Mouse (Mus musculus) embryonic facial prominence, embryonic 14.5 days (tissue): Measurements from ENCODE around the gene Ankle2. TPM values are rescaled to one million over a fixed set of nuclear protein-coding genes. Genes with fewer than 3 reads are reported as not detected.

ENCODE experiments used
- ATAC-seq: fragments of 200-750 bp; cut with Nextera tagmentation; 2 replicates; pipeline ENCODE4 v1.8.0; 2017; ENCODE audit warnings: low read depth, moderate number of reproducible peaks, moderate TSS enrichment
- DNase-seq: peaks from one replicate; pipeline ENCODE4 v3.0.0-alpha.2; 2015; ENCODE audit warnings: low spot score
- H3K27ac ChIP-seq: fragments of 300-500 bp; sonication (generic); replicated peaks from 2 replicates; pipeline ENCODE4 v1.5.1; 2014; ENCODE audit warnings: low read depth, mild to moderate bottlenecking, low read length, moderate library complexity
- H3K27me3 ChIP-seq: fragments of 300-500 bp; sonication (generic); replicated peaks from 2 replicates; pipeline ENCODE4 v1.6.1; 2014; ENCODE audit warnings: low read length; ENCODE audit not compliant: control insufficient read depth, insufficient read depth
- H3K36me3 ChIP-seq: fragments of 300-500 bp; sonication (generic); 2 replicates; pipeline ENCODE4 v1.6.1; 2014; ENCODE audit warnings: low read length, mixed read lengths; ENCODE audit not compliant: control insufficient read depth, insufficient read depth
- H3K4me1 ChIP-seq: fragments of 300-500 bp; sonication (generic); 2 replicates; pipeline ENCODE4 v1.6.1; 2014; ENCODE audit warnings: antibody characterized with exemption, low read length; ENCODE audit not compliant: control insufficient read depth, insufficient read depth
- H3K4me2 ChIP-seq: fragments of 300-500 bp; sonication (generic); 2 replicates; pipeline ENCODE4 v1.6.1; 2014; ENCODE audit warnings: low read depth, mild to moderate bottlenecking, low read length, moderate library complexity, mixed read lengths
- H3K4me3 ChIP-seq: fragments of 300-500 bp; sonication (generic); 2 replicates; pipeline ENCODE4 v1.5.1; 2014; ENCODE audit warnings: low read depth, mild to moderate bottlenecking, low read length
- H3K9ac ChIP-seq: fragments of 300-500 bp; sonication (generic); 2 replicates; pipeline ENCODE4 v1.6.1; 2014; ENCODE audit warnings: low read depth, mild to moderate bottlenecking, low read length, moderate library complexity, mixed read lengths
- H3K9me3 ChIP-seq: fragments of 300-500 bp; sonication (generic); 2 replicates; pipeline ENCODE4 v1.6.1; 2016; ENCODE audit warnings: low read length; ENCODE audit not compliant: control insufficient read depth
- whole genome bisulfite sequencing: fragments of 180-500 bp; shearing (Covaris S2); extraction: QIAGEN DNeasy Blood & Tissue Kit; methylation state at CpG from one replicate; pipeline ENCODE4 v1.1.7; 2014; 5-methylcytosine and 5-hydroxymethylcytosine counted together
- polyA plus RNA-seq: library from polyadenylated mRNA; unstranded; fragments of >200 nt; fragmentation: Nextera tagmentation; extraction: Ambion mirVana; gene quantifications from 2 replicates; pipeline ENCODE4 v1.2.1, GENCODE M21; 2014

Ankle2 gene
- polyA plus RNA-seq, 1 experiment from 2014 or later, result 26.5 TPM

DNA sequence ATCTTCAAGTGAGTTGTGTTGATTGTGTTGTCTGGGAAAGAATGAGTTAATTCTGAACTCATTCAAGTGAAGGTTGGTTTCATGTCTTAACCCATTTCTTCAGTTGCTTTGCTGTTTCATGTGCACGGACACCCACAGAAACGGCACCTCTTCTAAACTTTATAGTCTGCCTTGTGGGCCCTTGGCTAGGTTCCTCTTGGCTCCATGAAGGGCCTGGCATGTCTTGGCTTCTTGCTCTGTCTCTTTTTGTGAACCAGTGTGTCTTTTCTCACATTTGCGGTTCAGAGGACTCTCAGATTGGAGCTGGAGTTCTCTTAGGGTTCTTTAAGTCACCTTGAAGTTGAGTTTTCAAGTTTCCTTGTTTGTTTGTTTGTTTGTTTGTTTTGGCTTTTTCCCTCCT lies 5.7 kb upstream of the Ankle2 start:
- H3K36me3 ChIP-seq, result peaks cover 57% of the 10 kb centered on the region

DNA sequence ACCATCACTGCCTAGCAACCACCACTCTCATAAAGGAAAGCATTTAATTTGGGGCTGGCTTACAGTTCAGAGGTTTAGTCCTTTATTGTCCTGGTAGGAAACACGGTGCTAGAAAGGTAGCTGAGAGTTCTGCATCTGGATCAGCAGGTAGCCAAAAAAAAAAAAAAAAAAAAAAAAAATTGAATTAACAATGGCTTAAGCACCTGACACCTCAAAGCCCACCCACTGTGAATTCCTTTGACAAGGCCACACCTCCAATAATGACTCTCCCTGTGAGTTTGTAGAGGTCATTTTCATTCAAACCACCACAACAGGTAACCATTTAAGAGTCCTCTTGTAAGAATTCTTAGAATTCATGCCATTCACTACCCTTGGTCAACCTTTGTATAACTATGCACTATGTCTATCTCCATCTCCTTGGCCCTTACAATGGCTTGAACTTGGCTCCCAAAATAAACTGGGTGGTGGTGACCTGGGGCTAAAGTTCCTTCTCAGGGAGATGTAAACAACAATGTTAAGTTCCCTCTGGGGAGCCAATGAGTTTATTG lies 3.4 kb upstream of the Ankle2 start:
- Histone ChIP-seq H3K9ac (no peak overlapping the region), H3K4me2 (no peak overlapping the region), H3K36me3 (peaks cover 34% of the 10 kb centered on the region), H3K27ac (no peak overlapping the region), H3K27me3 (no peaks in the 10 kb centered on the region), H3K9me3 (no peaks in the 10 kb centered on the region), H3K4me1 (no peaks in the 10 kb centered on the region; the same call in 1 of the 2 replicates), H3K4me3 (no peak overlapping the region)
- 54% methylated on average over 1 of the region's 1 CpGs for WGBS
- no peak for DNase-seq
- ATAC-seq, result no peak

More for the DNA sequence above, 5.7 kb upstream of the Ankle2 start:
- H3K27me3 ChIP-seq, result no peaks in the 10 kb centered on the region
- H3K27ac ChIP-seq, result no peak overlapping the region
- no peak overlapping the region for H3K4me2 ChIP-seq
- no peaks in the 10 kb centered on the region for H3K9me3 ChIP-seq
- ATAC-seq (no peak), DNase-seq (no peak)
- no peak overlapping the region for H3K9ac ChIP-seq
- no peak overlapping the region for H3K4me3 ChIP-seq
- no peaks in the 10 kb centered on the region; the same call in 1 of the 2 replicates for H3K4me1 ChIP-seq
- 82% methylated on average over 3 of the region's 3 CpGs for WGBS

DNA sequence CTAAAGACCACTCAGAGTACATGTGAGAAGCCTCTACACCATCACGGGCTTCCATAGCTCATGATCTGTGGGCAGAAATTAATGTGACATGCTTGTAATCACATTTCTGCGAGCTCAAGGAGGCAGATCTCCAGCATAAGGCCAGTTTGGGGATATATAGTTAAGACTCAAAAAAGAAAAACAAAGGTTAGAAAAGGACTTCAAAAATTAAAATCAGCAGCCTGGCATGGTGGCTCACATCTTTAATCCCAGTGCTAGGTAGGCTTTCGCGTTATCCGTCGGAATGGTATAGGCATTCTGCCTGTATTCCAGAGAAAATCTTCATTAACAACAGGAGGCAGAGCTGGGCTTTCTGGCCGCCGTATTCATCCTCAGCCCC lies 414 bp upstream of the Ankle2 start:
- H3K4me1 ChIP-seq, result peaks cover 2% of the 10 kb centered on the region; the same call in 1 of the 2 replicates
- peak overlapping the region; percentile 80 for H3K4me3 ChIP-seq
- H3K4me2 ChIP-seq, result peak overlapping the region; percentile 80
- ATAC-seq (no peak), DNase-seq (no peak)
- peaks cover 28% of the 10 kb centered on the region for H3K36me3 ChIP-seq
- H3K9me3 ChIP-seq, result no peaks in the 10 kb centered on the region
- H3K27me3 ChIP-seq, result no peaks in the 10 kb centered on the region
- peak overlapping the region; percentile 97 for H3K27ac ChIP-seq
- H3K9ac ChIP-seq, result peak overlapping the region; percentile 96
- 7% methylated on average over 8 of the region's 8 CpGs for WGBS

DNA sequence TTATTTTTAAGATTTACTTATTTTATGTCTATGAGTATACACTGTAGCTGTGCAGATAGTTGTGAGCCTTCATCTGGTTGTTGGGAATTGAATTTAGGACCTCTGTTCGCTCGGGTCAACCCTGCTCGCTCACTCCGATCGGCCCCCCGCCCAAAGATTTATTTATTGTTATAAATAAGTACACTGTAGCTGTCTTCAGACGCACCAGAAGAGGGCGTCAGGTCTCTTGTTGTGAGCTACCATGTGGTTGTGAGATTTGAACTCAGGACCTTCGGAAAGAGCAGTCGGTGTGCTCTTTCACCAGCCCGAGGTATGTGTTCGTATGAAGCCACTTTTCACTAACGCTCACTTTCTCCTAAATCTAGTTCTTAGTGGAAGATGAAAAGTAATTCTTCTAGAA lies 834 bp downstream of the Ankle2 start:
- Histone ChIP-seq H3K4me2 (peak overlapping the region; percentile 80), H3K27ac (no peak overlapping the region; the same call in 1 of the 2 replicates), H3K9me3 (no peaks in the 10 kb centered on the region), H3K9ac (peak overlapping the region; percentile 96), H3K27me3 (no peaks in the 10 kb centered on the region), H3K4me3 (peak overlapping the region; percentile 80), H3K4me1 (peaks cover 2% of the 10 kb centered on the region; the same call in 1 of the 2 replicates), H3K36me3 (peaks cover 32% of the 10 kb centered on the region)
- DNase-seq (peak; percentile 16), ATAC-seq (no peak)
- WGBS, result 44% methylated on average over 13 of the region's 13 CpGs

DNA sequence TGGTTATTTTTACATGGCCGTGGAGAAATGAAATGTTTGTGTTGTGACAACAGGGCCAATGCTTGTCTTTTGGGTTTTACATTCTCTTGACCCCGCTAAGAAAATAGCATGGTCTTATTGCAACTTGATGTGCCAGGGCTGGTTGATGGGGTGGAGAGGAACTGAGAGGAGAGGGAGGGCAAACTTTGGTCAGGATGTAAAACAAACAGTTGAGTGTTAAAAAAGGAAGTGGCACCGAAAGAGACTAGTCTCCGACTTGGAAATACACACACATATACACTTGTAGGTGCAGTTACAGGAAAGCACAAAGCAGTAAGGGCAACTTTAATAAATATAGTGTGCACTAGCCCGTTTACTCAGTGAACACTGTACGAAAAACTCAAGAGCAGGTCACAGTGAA lies 1.5 kb downstream of the Ankle2 start:
- Histone ChIP-seq H3K9me3 (no peaks in the 10 kb centered on the region), H3K4me3 (peak overlapping the region; percentile 80; the same call in 1 of the 2 replicates), H3K4me2 (peak overlapping the region; percentile 80), H3K9ac (peak overlapping the region; percentile 96; the same call in 1 of the 2 replicates), H3K27me3 (no peaks in the 10 kb centered on the region), H3K4me1 (peaks cover 2% of the 10 kb centered on the region; the same call in 1 of the 2 replicates), H3K27ac (no peak overlapping the region), H3K36me3 (peaks cover 31% of the 10 kb centered on the region)
- no peak for DNase-seq
- WGBS, result 87% methylated on average over 6 of the region's 6 CpGs
- ATAC-seq, result no peak

DNA sequence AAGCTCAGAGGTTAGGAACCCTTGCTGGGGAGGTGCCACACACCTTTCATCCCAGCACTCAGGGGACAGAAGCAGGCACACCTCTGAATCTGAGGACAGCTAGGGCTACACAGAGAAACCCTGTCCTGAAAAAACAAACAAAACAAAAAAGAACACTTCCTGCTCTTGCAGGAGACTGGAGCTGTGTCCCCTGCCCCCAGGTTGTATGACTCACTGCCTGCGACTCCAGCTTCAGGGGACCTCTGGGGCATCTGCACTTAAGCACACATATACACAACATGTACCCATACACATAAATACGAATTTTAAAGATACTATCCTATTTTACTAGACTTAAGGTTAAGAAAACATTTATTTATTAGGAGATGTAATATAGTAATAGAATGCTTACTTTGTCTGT lies 13.3 kb downstream of the Ankle2 start:
- DNase-seq, result no peak
- Histone ChIP-seq H3K27me3 (no peaks in the 10 kb centered on the region), H3K4me1 (no peaks in the 10 kb centered on the region), H3K9ac (no peak overlapping the region), H3K4me2 (no peak overlapping the region), H3K4me3 (no peak overlapping the region), H3K9me3 (no peaks in the 10 kb centered on the region), H3K27ac (no peak overlapping the region), H3K36me3 (peaks cover 95% of the 10 kb centered on the region)
- 78% methylated on average over 2 of the region's 2 CpGs for WGBS
- ATAC-seq, result no peak

DNA sequence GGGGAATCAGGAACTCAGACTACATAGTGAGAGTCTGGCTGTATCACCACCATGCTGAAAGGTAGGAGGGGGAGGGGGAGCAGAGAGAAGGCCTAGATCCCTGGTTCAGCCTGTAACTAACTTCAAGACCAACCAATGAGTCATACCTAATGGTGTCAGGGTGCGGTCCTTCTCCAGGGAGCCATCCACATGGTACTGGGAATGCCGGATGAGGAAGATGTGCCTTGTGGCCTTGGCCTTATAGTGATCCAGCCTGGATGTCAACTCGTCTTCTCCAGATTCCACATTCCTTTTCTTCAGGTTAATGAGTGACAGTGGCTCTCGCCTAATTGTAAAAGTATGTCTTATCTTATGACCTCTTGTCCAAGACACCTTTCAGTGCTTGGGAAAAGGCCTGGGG lies 36.1 kb downstream of the Ankle2 start:
- Histone ChIP-seq H3K27ac (no peak overlapping the region), H3K9ac (no peak overlapping the region), H3K4me1 (peaks cover 7% of the 10 kb centered on the region; the same call in 1 of the 2 replicates), H3K9me3 (no peaks in the 10 kb centered on the region), H3K4me2 (no peak overlapping the region), H3K36me3 (peaks cover 32% of the 10 kb centered on the region), H3K4me3 (no peak overlapping the region), H3K27me3 (no peaks in the 10 kb centered on the region)
- 82% methylated on average over 4 of the region's 4 CpGs for WGBS
- no peak for DNase-seq
- ATAC-seq, result no peak

DNA sequence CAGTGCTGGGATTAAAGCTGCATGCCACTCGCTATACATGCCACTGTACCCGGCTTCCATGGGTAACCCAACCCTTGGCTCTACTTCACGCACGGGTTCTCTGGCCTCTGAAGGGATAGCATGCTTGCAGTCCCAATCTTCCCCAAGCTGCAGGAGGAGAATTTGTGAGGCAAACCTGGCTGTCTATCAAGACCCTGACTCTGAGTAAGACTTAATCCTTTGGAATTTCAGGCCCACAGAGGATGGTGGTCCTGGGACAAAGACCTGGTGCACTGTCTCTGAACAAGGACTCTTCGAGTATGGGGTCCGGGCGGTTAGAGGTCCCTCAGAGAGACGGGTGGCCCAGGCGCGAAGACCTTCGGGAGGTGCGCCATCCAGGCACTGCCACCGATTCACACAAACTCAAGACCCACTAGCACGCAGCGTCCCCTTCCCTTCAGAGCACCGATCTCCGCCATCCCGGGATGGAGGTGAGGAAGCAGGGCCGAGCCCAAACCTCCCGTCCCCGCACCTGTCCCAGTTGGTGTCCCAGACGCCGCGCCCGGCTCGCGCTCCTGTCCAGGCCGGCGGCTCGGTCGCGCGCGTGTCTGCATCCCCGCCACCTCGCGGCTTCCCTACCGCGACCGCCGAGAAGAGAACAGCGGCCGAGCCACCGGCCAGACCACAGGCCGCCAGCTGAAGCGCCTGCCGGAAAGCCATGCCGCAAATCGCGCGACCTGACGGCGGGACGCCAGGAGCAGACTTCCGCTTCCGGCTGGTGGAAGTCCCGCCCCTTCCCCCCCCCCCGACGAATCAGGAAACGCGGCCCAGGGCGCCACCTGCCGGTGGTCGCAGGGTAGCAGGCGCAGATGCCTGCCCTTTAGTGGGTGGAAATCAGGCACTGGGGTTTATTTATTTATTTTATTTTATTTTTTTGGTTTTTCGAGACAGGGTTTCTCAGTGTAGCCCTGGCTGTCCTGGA lies 38.6 kb downstream of the Ankle2 start, which contains the start of gene Pgam5:
Gene Pgam5 (minus strand): TSS at position 773 of the 961 bp plus-strand sequence.
- 1% methylated on average over 16 of the region's 66 CpGs for WGBS
- peak; percentile 92 for ATAC-seq
- H3K4me1 ChIP-seq, result peaks cover 7% of the 10 kb centered on the region; the same call in 1 of the 2 replicates
- H3K9me3 ChIP-seq, result no peaks in the 10 kb centered on the region
- peak within 1 kb of the TSS; percentile 93 for H3K9ac ChIP-seq
- peak within 1 kb of the TSS; percentile 95 for H3K4me3 ChIP-seq
- peak; percentile 92 for DNase-seq
- peak within 1 kb of the TSS; percentile 65 for H3K27ac ChIP-seq
- H3K36me3 ChIP-seq, result peaks cover 27% of the 10 kb centered on the region
- H3K4me2 ChIP-seq, result peak within 1 kb of the TSS; percentile 65
- no peaks in the 10 kb centered on the region for H3K27me3 ChIP-seq
